ENCODE assay signal across 10 mouse cellular contexts in the genomic region with DNA sequence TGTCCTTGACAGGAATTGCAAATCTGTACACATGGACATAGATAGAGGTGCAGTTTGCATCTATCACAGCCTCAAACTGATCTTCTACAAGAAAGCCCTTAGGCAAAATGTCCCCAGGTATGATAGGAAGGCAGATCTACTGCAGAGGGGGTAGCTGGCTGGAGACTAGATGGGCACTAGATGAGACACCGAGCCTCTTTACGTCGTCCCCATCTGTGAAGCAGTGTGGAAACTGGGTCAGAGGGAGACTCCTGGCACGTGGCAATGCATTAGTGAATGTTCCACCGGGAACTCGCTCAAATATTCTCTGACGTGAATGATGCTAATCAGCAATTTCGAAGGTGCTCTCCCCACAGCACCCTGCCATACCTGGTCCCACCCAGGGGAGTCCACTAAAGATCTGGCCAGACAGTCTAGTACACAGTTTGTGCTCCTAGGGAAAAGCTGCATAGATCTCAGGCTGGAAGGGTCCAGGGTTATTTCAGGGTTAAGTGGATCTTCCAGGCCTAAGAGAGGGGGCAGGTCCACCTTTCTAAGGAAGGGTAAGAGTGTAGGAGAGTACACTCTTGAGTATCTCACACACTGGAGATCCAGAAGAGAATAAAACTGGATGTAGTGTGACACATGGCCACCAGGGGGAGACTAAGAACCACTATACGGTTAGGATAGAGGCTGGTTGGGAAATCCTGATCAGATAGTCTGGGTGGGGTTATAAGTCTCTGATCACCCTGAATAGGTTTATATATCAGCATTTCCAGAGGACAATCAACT. TPM values are rescaled to one million over a fixed set of nuclear protein-coding genes. Genes with fewer than 3 reads are reported as not detected.
DNase-seq lines count a peak whose midpoint lies in the region; ATAC-seq and TF ChIP-seq lines count a peak whose summit lies in the region.
"Had no signal": no experiment of that assay in that cellular context is flagged by ENCODE, and none has a peak within 500 bp of the region (broad histone marks: within the 10 kb centered on the region; RNA-seq: fewer than 3 reads in every experiment).

No protein-coding gene starts in this region.

- no peak overlapping the region for H3K9ac ChIP-seq in heart, embryonic 16.5 days (ENCODE audit: low read length)
- peak overlapping the region; percentile 78 for H3K9ac ChIP-seq in liver, postnatal 0 days (replicated peaks)
- H3K9ac ChIP-seq in neural tube, embryonic 14.5 days (replicated peaks; ENCODE audit: low read depth, low read length) = no peak overlapping the region
- H3K9ac ChIP-seq: embryonic facial prominence, embryonic 15.5 days had no signal

- no peaks in the 10 kb centered on the region for H3K36me3 ChIP-seq in heart, embryonic 16.5 days (ENCODE audit: control insufficient read depth, insufficient read depth)
- H3K36me3 ChIP-seq in liver, postnatal 0 days (replicated peaks; ENCODE audit: insufficient read depth, low read length) = no peaks in the 10 kb centered on the region; the same call in 1 of the 2 replicates
- H3K36me3 ChIP-seq in neural tube, embryonic 14.5 days (ENCODE audit: control insufficient read depth, insufficient read depth, low read length) = no peaks in the 10 kb centered on the region
- H3K36me3 ChIP-seq: embryonic facial prominence, embryonic 15.5 days had no signal

- peaks cover 19% of the 10 kb centered on the region for H3K4me1 ChIP-seq in heart, embryonic 16.5 days (ENCODE audit: control insufficient read depth, insufficient read depth, low read length)
- H3K4me1 ChIP-seq in liver, postnatal 0 days (ENCODE audit: insufficient read depth) = peaks cover 11% of the 10 kb centered on the region
- no peaks in the 10 kb centered on the region for H3K4me1 ChIP-seq in neural tube, embryonic 14.5 days (ENCODE audit: control insufficient read depth, insufficient read depth, low read length)

- DNase-seq in 3T3-L1 (ENCODE audit: low read depth, low spot score) = peak; percentile 86
- peak; percentile 50 for DNase-seq in ES-CJ7 (ENCODE audit: low read depth, low spot score)
- peak; percentile 47 to 79 for DNase-seq in cerebellum, postnatal 25 days
- DNase-seq in kidney, postnatal 14 days = peak; percentile 64
- DNase-seq in liver, postnatal 0 days = peak; percentile 77
- DNase-seq in urinary bladder, postnatal 4 days (ENCODE audit: low spot score in 2 of 2) = no peak

- H3K4me2 ChIP-seq in heart, embryonic 16.5 days (ENCODE audit: low read depth, low read length) = no peak overlapping the region
- peak overlapping the region; percentile 60; the same call in 1 of the 2 replicates for H3K4me2 ChIP-seq in liver, postnatal 0 days (ENCODE audit: low read depth, low read length)
- H3K4me2 ChIP-seq in neural tube, embryonic 14.5 days (ENCODE audit: low read depth, low read length) = no peak overlapping the region
- H3K4me2 ChIP-seq: embryonic facial prominence, embryonic 15.5 days had no signal

- H3K27me3 ChIP-seq in heart, embryonic 16.5 days (ENCODE audit: control insufficient read depth, insufficient read depth, low read length) = no peaks in the 10 kb centered on the region
- H3K27me3 ChIP-seq in liver, postnatal 0 days (ENCODE audit: insufficient read depth, low read length) = no peaks in the 10 kb centered on the region
- H3K27me3 ChIP-seq in neural tube, embryonic 14.5 days (ENCODE audit: control insufficient read depth, insufficient read depth, low read length) = no peaks in the 10 kb centered on the region
- H3K27me3 ChIP-seq: embryonic facial prominence, embryonic 15.5 days had no signal

- no peak overlapping the region for H3K4me3 ChIP-seq in heart, embryonic 16.5 days (ENCODE audit: low read length)
- no peak overlapping the region for H3K4me3 ChIP-seq in liver, postnatal 0 days (ENCODE audit: low read depth, low read length)
- no peak overlapping the region for H3K4me3 ChIP-seq in neural tube, embryonic 14.5 days (ENCODE audit: low read depth, low read length)
- H3K4me3 ChIP-seq: embryonic facial prominence, embryonic 15.5 days had no signal

- H3K27ac ChIP-seq in heart, embryonic 16.5 days (ENCODE audit: low read length) = peak overlapping the region; percentile 1; the same call in 1 of the 2 replicates
- H3K27ac ChIP-seq in liver, postnatal 0 days (ENCODE audit: low read depth) = peak overlapping the region; percentile 95
- no peak overlapping the region for H3K27ac ChIP-seq in neural tube, embryonic 14.5 days (ENCODE audit: low read depth, low read length)
- H3K27ac ChIP-seq: embryonic facial prominence, embryonic 15.5 days; macrophage had no signal

- WGBS in heart, embryonic 16.5 days = 49% methylated on average over 9 of the region's 9 CpGs
- WGBS in liver, postnatal 0 days (ENCODE audit: insufficient replicate concordance) = 49% methylated on average over 9 of the region's 9 CpGs
- WGBS in neural tube, embryonic 14.5 days = 65% methylated on average over 9 of the region's 9 CpGs

- TF ChIP-seq EP300 in liver, postnatal 0 days (IDR thresholded peaks at IDR 0.05; ENCODE audit: low read depth) = no peak; the same call in none of the 2 replicates

- ATAC-seq in heart, embryonic 16.5 days (replicated peaks; ENCODE audit: extremely low read depth, insufficient read depth, low FRiP score) = no peak
- peak; percentile 69 for ATAC-seq in liver, postnatal 0 days
- peak; percentile 88 for ATAC-seq in neural tube, embryonic 14.5 days (ENCODE audit: low read depth)

- peak; percentile 90 for TF ChIP-seq CTCF in liver, postnatal 0 days (IDR thresholded peaks at IDR 0.05; ENCODE audit: low read depth)

- H3K9me3 ChIP-seq in heart, embryonic 16.5 days (replicated peaks; ENCODE audit: control insufficient read depth, low read length) = no peaks in the 10 kb centered on the region
- H3K9me3 ChIP-seq in liver, postnatal 0 days (ENCODE audit: low read length) = no peaks in the 10 kb centered on the region
- H3K9me3 ChIP-seq in neural tube, embryonic 14.5 days (ENCODE audit: control insufficient read depth, low read length) = no peaks in the 10 kb centered on the region
- H3K9me3 ChIP-seq: embryonic facial prominence, embryonic 15.5 days had no signal

RNA-seq across cellular contexts. Expression of gene Depp1, which starts 3.5 kb away (rescaled TPM):
- 65.7 and 68.9 TPM in 2 replicates for polyA plus RNA-seq in heart, embryonic 16.5 days (2015; fragmentation: Nextera tagmentation; extraction: Ambion mirVana)
- polyA plus RNA-seq in liver, postnatal 0 days (2015; fragmentation: Nextera tagmentation; extraction: Ambion mirVana) = 103 and 122 TPM in 2 replicates
- 6.9 and 8.5 TPM in 2 replicates for polyA plus RNA-seq in neural tube, embryonic 14.5 days (2014; fragmentation: Nextera tagmentation; extraction: Ambion mirVana)

RNA-seq across cellular contexts. Expression of gene Rassf4, which starts 19.9 kb away (rescaled TPM):
- polyA plus RNA-seq in heart, embryonic 16.5 days (2015; fragmentation: Nextera tagmentation; extraction: Ambion mirVana) = 6.2 and 6.5 TPM in 2 replicates
- polyA plus RNA-seq in liver, postnatal 0 days (2015; fragmentation: Nextera tagmentation; extraction: Ambion mirVana) = 7.2 and 9.6 TPM in 2 replicates
- 25.3 and 32.3 TPM in 2 replicates for polyA plus RNA-seq in neural tube, embryonic 14.5 days (2014; fragmentation: Nextera tagmentation; extraction: Ambion mirVana)

RNA-seq across cellular contexts. Expression of gene Zfp422, which starts 25.1 kb away (rescaled TPM):
- polyA plus RNA-seq in heart, embryonic 16.5 days (2015; fragmentation: Nextera tagmentation; extraction: Ambion mirVana) = 78.8 and 89.8 TPM in 2 replicates
- 26.2 and 26.7 TPM in 2 replicates for polyA plus RNA-seq in liver, postnatal 0 days (2015; fragmentation: Nextera tagmentation; extraction: Ambion mirVana)
- 133 and 154 TPM in 2 replicates for polyA plus RNA-seq in neural tube, embryonic 14.5 days (2014; fragmentation: Nextera tagmentation; extraction: Ambion mirVana)

Comparison
In these comparisons a context has a peak if more than half of its experiments do, and no peak if none do; other contexts are left out.
1. DNase-seq: peak in 3T3-L1 (single experiment), ES-CJ7 (single experiment), cerebellum, postnatal 25 days (2 of 2), kidney, postnatal 14 days (single experiment) and liver, postnatal 0 days (single experiment); none in urinary bladder, postnatal 4 days (0 of 2).